Mouse (Mus musculus): Measurements from ENCODE around the gene Npcd. TPM values are rescaled to one million over a fixed set of nuclear protein-coding genes. Genes with fewer than 3 reads are reported as not detected.

Gene Npcd
- total and polyA plus RNA-seq, 2 experiments from 2014 or later: 4.6 to 8.2 TPM

DNA sequence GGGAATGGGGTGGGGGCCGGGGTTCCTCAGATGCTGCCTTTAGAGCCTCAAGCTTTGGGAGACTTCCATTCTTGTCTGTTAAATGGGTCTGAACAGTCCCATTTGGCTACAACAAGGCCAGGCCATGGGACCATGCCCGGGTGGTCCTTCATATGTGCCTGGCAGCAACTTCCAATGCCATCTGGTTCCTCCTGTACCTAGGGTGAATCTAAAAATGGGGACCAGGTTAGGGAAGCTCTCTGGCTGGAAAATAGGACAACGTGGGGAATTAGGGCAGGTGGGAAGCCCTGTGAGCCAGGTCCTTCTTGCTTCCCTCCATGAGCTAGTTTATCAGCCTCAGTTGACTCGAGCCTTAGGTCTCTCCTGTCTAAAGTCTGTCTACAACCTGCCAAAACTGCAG is 23.0 kb downstream of the Npcd start:
- no peak overlapping the region for H3K4me3 ChIP-seq (ENCODE audit: low read depth, low read length)
- H3K27ac ChIP-seq (ENCODE audit: low read depth, low read length): no peak overlapping the region
- 68% methylated on average over 4 of the region's 4 CpGs for WGBS
- DNase-seq (ENCODE audit: low spot score) (no peak), ATAC-seq (ENCODE audit: low FRiP score) (no peak)
- H3K36me3 ChIP-seq (ENCODE audit: insufficient read depth, low read length): no peaks in the 10 kb centered on the region
- H3K27me3 ChIP-seq (ENCODE audit: insufficient read depth, low read length): peaks cover 8% of the 10 kb centered on the region
- no peak overlapping the region for H3K9ac ChIP-seq (replicated peaks; ENCODE audit: low read length, poor library complexity, severe bottlenecking)
- no peaks in the 10 kb centered on the region for H3K9me3 ChIP-seq (ENCODE audit: low read length)
- no peak for TF ChIP-seq CTCF (IDR thresholded peaks at IDR 0.05)
- H3K4me1 ChIP-seq (ENCODE audit: insufficient read depth, low read length): no peaks in the 10 kb centered on the region
- H3K4me2 ChIP-seq (ENCODE audit: low read depth, low read length, poor library complexity, severe bottlenecking): no peak overlapping the region

GRCm38 (mm10) chr15:79810061-79810460 is 24.0 kb downstream of the Npcd start:
- Histone ChIP-seq H3K4me2 (ENCODE audit: low read depth, low read length, poor library complexity, severe bottlenecking) (no peak overlapping the region), H3K9ac (replicated peaks; ENCODE audit: low read length, poor library complexity, severe bottlenecking) (no peak overlapping the region), H3K9me3 (ENCODE audit: low read length) (no peaks in the 10 kb centered on the region), H3K27ac (ENCODE audit: low read depth, low read length) (no peak overlapping the region), H3K4me1 (ENCODE audit: insufficient read depth, low read length) (no peaks in the 10 kb centered on the region), H3K36me3 (ENCODE audit: insufficient read depth, low read length) (no peaks in the 10 kb centered on the region), H3K27me3 (ENCODE audit: insufficient read depth, low read length) (peaks cover 8% of the 10 kb centered on the region), H3K4me3 (ENCODE audit: low read depth, low read length) (no peak overlapping the region)
- no peak for ATAC-seq (ENCODE audit: low FRiP score)
- peak; percentile 54 for DNase-seq (ENCODE audit: low spot score)
- WGBS: 61% methylated on average over 3 of the region's 3 CpGs
- no peak for TF ChIP-seq CTCF (IDR thresholded peaks at IDR 0.05)

- no peak for TF ChIP-seq CTCF (IDR thresholded peaks at IDR 0.05)
- Histone ChIP-seq H3K4me3 (ENCODE audit: low read depth, low read length) (no peak overlapping the region), H3K9me3 (ENCODE audit: low read length) (no peaks in the 10 kb centered on the region), H3K4me1 (ENCODE audit: insufficient read depth, low read length) (no peaks in the 10 kb centered on the region), H3K27me3 (ENCODE audit: insufficient read depth, low read length) (peaks cover 8% of the 10 kb centered on the region), H3K36me3 (ENCODE audit: insufficient read depth, low read length) (no peaks in the 10 kb centered on the region), H3K27ac (ENCODE audit: low read depth, low read length) (no peak overlapping the region), H3K9ac (replicated peaks; ENCODE audit: low read length, poor library complexity, severe bottlenecking) (no peak overlapping the region), H3K4me2 (ENCODE audit: low read depth, low read length, poor library complexity, severe bottlenecking) (no peak overlapping the region)
- WGBS: 53% methylated on average over 5 of the region's 5 CpGs
- no peak for DNase-seq (ENCODE audit: low spot score)
- no peak for ATAC-seq (ENCODE audit: low FRiP score)
Measured at GRCm38 (mm10) chr15:79808658-79809057, 25.4 kb downstream of the Npcd start.

GRCm38 (mm10) chr15:79808114-79808513 is 25.9 kb downstream of the Npcd start:
- Histone ChIP-seq H3K36me3 (ENCODE audit: insufficient read depth, low read length) (no peaks in the 10 kb centered on the region), H3K9ac (replicated peaks; ENCODE audit: low read length, poor library complexity, severe bottlenecking) (no peak overlapping the region), H3K4me1 (ENCODE audit: insufficient read depth, low read length) (no peaks in the 10 kb centered on the region), H3K9me3 (ENCODE audit: low read length) (no peaks in the 10 kb centered on the region), H3K27ac (ENCODE audit: low read depth, low read length) (no peak overlapping the region), H3K27me3 (ENCODE audit: insufficient read depth, low read length) (peaks cover 8% of the 10 kb centered on the region), H3K4me2 (ENCODE audit: low read depth, low read length, poor library complexity, severe bottlenecking) (no peak overlapping the region), H3K4me3 (ENCODE audit: low read depth, low read length) (no peak overlapping the region)
- no peak for ATAC-seq (ENCODE audit: low FRiP score)
- peak; percentile 68 for DNase-seq (ENCODE audit: low spot score)
- peak; percentile 90 for TF ChIP-seq CTCF (IDR thresholded peaks at IDR 0.05)
- 28% methylated on average over 5 of the region's 5 CpGs for WGBS

DNA sequence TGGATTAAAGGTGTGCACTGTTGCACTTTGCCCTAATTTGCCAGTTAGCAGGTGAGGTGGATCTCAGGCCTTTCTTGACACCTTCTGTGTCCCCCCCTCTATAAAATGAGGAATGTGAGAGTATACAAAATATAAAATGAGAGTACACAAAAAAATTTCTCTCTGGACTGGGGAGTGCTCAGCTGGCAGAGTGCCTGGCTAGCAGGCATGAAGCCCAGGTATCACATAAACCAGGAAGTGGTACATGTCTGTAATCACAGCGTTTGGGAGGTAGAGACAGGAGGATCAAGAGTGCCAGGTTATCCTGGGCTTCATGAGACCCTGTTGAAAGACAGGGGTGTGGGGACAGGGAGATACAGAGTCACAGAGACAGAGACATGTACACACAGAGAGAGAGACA is 27.0 kb downstream of the Npcd start:
- Histone ChIP-seq H3K27ac (ENCODE audit: low read depth, low read length) (no peak overlapping the region), H3K4me2 (ENCODE audit: low read depth, low read length, poor library complexity, severe bottlenecking) (no peak overlapping the region), H3K9ac (replicated peaks; ENCODE audit: low read length, poor library complexity, severe bottlenecking) (no peak overlapping the region), H3K4me1 (ENCODE audit: insufficient read depth, low read length) (peaks cover 4% of the 10 kb centered on the region; the same call in 1 of the 2 replicates), H3K9me3 (ENCODE audit: low read length) (no peaks in the 10 kb centered on the region), H3K4me3 (ENCODE audit: low read depth, low read length) (no peak overlapping the region), H3K27me3 (ENCODE audit: insufficient read depth, low read length) (peaks cover 8% of the 10 kb centered on the region), H3K36me3 (ENCODE audit: insufficient read depth, low read length) (no peaks in the 10 kb centered on the region)
- TF ChIP-seq CTCF (IDR thresholded peaks at IDR 0.05): no peak
- no peak for DNase-seq (ENCODE audit: low spot score)
- no peak for ATAC-seq (ENCODE audit: low FRiP score)
- 66% methylated on average over 1 of the region's 1 CpGs for WGBS

DNA sequence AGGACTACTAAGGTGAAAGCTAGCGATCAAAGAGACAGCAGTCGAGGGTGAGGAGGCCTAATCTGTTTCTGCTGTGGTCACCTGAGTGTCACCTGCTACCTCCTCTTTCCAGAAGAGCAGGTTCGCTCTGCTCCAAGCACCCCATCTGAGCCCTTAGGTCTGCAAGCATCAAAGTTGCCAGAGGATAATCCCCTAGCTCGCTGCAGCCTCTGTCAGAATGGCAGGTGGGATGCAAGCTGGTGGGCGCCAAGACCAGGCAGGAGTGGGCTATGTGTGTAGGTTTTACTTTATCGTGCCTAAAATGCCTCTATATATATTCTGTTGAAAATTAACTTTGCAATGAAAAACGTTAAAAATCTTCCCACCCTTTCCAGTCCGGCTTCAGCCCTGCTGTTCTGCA is 28.8 kb downstream of the Npcd start:
- Histone ChIP-seq H3K27me3 (ENCODE audit: insufficient read depth, low read length) (peaks cover 8% of the 10 kb centered on the region), H3K36me3 (ENCODE audit: insufficient read depth, low read length) (0 out of 2 replicates have a peak, but pooled peaks cover 2% of the 10 kb centered on the region), H3K27ac (ENCODE audit: low read depth, low read length) (peak overlapping the region; percentile 74), H3K4me1 (ENCODE audit: insufficient read depth, low read length) (peaks cover 4% of the 10 kb centered on the region; the same call in 1 of the 2 replicates), H3K4me3 (ENCODE audit: low read depth, low read length) (peak overlapping the region; percentile 74; the same call in 1 of the 2 replicates), H3K4me2 (ENCODE audit: low read depth, low read length, poor library complexity, severe bottlenecking) (peak overlapping the region; percentile 65), H3K9ac (replicated peaks; ENCODE audit: low read length, poor library complexity, severe bottlenecking) (peak overlapping the region; percentile 91; the same call in 1 of the 2 replicates), H3K9me3 (ENCODE audit: low read length) (no peaks in the 10 kb centered on the region)
- 18% methylated on average over 8 of the region's 8 CpGs for WGBS
- no peak for TF ChIP-seq CTCF (IDR thresholded peaks at IDR 0.05)
- ATAC-seq (ENCODE audit: low FRiP score): no peak
- no peak for DNase-seq (ENCODE audit: low spot score)

All from midbrain, postnatal 0 days (tissue).